Mouse (Mus musculus) erythroid progenitor cell, adult 5-6 weeks (primary cell): ENCODE data around the gene Aagab. TPM values are rescaled to one million over a fixed set of nuclear protein-coding genes. Genes with fewer than 3 reads are reported as not detected.

ENCODE experiments used
- total RNA-seq, 2 experiments: library from RNA; stranded (forward) in 1 of 2; stranded (reverse) in 1 of 2; fragments of 150-400 nt in 1 of 2; fragments of 186-747, 209-891 nt in 1 of 2; gene quantifications; 2 replicates each; pipeline versions ENCODE4 v1.2.3 to v1.2.4; 2015 to 2017; ENCODE audit warnings: low replicate concordance in 2 of 2

Gene Aagab
- total RNA-seq, 2 experiments from 2014 or later: 14.8 to 24.3 TPM

Other genes starting within 250 kb of the Aagab start
- 8.3 and 11.3 TPM in 2 replicates for gene Map2k5, start 224.8 kb upstream of the Aagab start, total RNA-seq (2015; ENCODE audit: low replicate concordance)
- gene Map2k5, start 224.8 kb upstream of the Aagab start, total RNA-seq (2017; ENCODE audit: low replicate concordance): 3.7 and 4.6 TPM in 2 replicates
- gene 2300009A05Rik, start 203.4 kb upstream of the Aagab start, total RNA-seq (2015; ENCODE audit: low replicate concordance): 6.1 and 7.1 TPM in 2 replicates
- 5.7 TPM in 1 of 2 replicates, not detected in the other for gene 2300009A05Rik, start 203.4 kb upstream of the Aagab start, total RNA-seq (2017; ENCODE audit: low replicate concordance)
- gene Iqch, start 167 bp upstream of the Aagab start, total RNA-seq (2015; ENCODE audit: low replicate concordance): not detected in 2 replicates
- gene Iqch, start 167 bp upstream of the Aagab start, total RNA-seq (2017; ENCODE audit: low replicate concordance): not detected in 2 replicates
- 4.7 and 5.0 TPM in 2 replicates for gene Smad3, start 155.3 kb downstream of the Aagab start, total RNA-seq (2015; ENCODE audit: low replicate concordance)
- gene Smad3, start 155.3 kb downstream of the Aagab start, total RNA-seq (2017; ENCODE audit: low replicate concordance): 2.6 and 13.2 TPM in 2 replicates